Mouse (Mus musculus) liver, embryonic 14 days (tissue): ENCODE measurements around the gene C2cd2. TPM values are rescaled to one million over a fixed set of nuclear protein-coding genes. Genes with fewer than 3 reads are reported as not detected.

Source experiments
- polyA plus RNA-seq: library from polyadenylated mRNA; depleted of rRNA; stranded (reverse); fragments of >200 nt; gene quantifications from 2 replicates; pipeline ENCODE4 v1.2.3, GENCODE M21; 2012; rRNA removed

C2cd2 gene
- 1.9 and 2.1 TPM in 2 replicates for polyA plus RNA-seq

GRCm38 (mm10) chr16:97962151-97962948 is at the start of gene C2cd2, which contains the start of gene Zbtb21:
Gene C2cd2, minus strand, starts transcription at chr16:97962598.
Gene Zbtb21, minus strand, starts transcription at chr16:97962622.

GRCm38 (mm10) chr16:97996616-97997382 is 34.4 kb upstream of the C2cd2 start, which contains the start of gene B230307C23Rik:
Gene B230307C23Rik, plus strand, starts transcription at chr16:97997315.

GRCm38 (mm10) chr16:97851741-97852319 is 110.6 kb downstream of the C2cd2 start, which contains the start of gene Prdm15:
Gene Prdm15, minus strand, starts transcription at chr16:97851850.

Other genes with a start within 250 kb of the C2cd2 start
- 1.3 and 1.7 TPM in 2 replicates for gene Ripk4, start 198.8 kb downstream of the C2cd2 start, polyA plus RNA-seq
- 3.5 TPM in 2 replicates for gene Prdm15, start 110.7 kb downstream of the C2cd2 start, polyA plus RNA-seq
- gene Zbtb21, start within 50 bp of the C2cd2 start, polyA plus RNA-seq: 3.2 and 4.3 TPM in 2 replicates
- 7.4 and 9.1 TPM in 2 replicates for gene B230307C23Rik, start 34.7 kb upstream of the C2cd2 start, polyA plus RNA-seq
- 5.3 and 5.5 TPM in 2 replicates for gene A630089N07Rik, start 119.9 kb upstream of the C2cd2 start, polyA plus RNA-seq